Mouse (Mus musculus) natural killer cell, adult 2 months (primary cell): Measurements from ENCODE around the gene Sf3a2.
A peak's percentile ranks its signal among the peaks of the same experiment; 100 is the strongest.

Source experiments
- DNase-seq, 2 experiments: peaks; one replicate each; pipeline ENCODE4 v3.0.0; 2022; ENCODE audit warnings: low spot score in 2 of 2

Gene Sf3a2

GRCm38 (mm10) chr10:80775731-80776130 lies 22.3 kb upstream of the Sf3a2 start:
- DNase-seq = no peak

DNA sequence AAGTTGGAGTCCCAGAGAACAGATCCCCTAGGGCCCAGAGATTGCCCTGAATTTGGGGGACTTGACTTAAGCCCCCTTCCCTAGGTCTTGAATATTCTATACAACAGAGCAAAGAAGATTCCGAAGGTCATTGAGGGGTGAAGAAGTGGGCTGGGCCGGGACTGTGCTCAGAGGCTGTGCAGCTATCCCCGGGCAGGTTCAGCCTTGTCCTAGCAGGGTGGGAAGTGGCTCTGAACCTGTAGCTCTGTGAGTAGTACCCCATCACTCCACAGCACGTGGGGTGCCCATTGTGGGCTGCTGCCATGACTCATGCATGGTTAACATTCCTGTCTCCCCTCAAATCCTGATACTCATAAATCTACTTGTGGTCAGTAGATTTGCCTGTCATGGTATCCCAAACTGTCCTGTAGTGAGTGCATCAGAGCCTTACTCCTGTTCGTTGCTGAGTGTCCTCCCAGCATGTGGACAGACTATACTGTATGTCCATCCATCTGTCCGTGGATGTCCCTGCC lies 21.6 kb upstream of the Sf3a2 start:
- DNase-seq = no peak

GRCm38 (mm10) chr10:80777123-80777522 lies 20.9 kb upstream of the Sf3a2 start:
- DNase-seq = no peak

DNA sequence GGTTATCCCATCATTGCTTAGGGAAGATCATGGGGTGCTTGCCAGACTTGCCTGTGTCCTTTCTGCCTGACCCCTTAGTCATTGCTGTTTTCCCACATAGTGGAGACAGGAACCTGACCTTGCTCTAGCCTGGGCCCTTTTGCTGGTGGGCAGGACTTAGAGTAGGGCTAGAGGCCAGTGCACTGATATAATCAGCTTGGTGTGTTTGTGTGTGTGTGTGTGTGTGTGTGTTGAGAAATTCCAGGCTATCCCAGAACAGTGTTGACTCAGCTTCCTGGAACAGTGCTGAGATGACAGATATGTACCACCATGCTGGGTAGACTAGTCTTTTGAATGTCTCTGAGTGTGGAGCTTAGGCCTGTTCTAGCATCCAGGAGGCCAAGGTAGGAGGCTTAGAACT lies 18.4 kb upstream of the Sf3a2 start:
- no peak for DNase-seq

- DNase-seq = no peak
Measured at GRCm38 (mm10) chr10:80784302-80784701, 13.7 kb upstream of the Sf3a2 start.

GRCm38 (mm10) chr10:80784871-80785270 lies 13.1 kb upstream of the Sf3a2 start:
- DNase-seq = no peak

- no peak for DNase-seq
Measured at GRCm38 (mm10) chr10:80785963-80786362, 12.0 kb upstream of the Sf3a2 start.

- no peak for DNase-seq
Measured at GRCm38 (mm10) chr10:80787517-80787916, 10.5 kb upstream of the Sf3a2 start.

DNA sequence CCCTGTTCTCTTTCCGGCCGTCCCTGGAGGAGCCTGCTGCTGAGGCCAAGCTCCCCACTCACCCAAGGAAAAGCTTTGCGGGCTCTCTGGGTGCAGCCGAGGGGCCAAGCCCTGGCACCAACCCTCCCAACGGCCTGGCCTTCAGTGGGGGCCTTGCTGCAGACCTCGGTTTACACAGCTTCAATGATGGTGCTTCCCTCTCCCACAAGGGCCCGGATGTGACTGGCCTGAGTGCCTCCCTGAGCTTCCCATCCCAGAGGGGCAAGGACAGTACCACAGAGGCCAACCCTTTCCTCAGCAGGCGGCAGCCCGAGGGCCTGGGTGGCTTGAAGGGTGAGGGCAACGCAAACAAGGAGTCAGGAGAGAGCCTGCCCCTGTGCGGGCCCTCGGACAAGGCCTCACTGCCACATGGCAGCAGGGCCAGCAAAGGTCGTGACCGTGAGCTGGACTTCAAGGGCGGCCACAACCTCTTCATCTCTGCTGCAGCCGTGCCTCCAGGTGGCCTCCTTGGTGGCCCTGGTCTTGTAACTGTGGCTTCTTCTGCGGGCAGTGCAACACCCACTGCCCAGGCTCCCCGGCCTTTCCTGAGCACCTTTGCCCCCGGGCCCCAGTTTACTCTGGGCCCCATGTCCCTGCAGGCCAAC lies 7.1 kb upstream of the Sf3a2 start:
- no peak for DNase-seq

DNA sequence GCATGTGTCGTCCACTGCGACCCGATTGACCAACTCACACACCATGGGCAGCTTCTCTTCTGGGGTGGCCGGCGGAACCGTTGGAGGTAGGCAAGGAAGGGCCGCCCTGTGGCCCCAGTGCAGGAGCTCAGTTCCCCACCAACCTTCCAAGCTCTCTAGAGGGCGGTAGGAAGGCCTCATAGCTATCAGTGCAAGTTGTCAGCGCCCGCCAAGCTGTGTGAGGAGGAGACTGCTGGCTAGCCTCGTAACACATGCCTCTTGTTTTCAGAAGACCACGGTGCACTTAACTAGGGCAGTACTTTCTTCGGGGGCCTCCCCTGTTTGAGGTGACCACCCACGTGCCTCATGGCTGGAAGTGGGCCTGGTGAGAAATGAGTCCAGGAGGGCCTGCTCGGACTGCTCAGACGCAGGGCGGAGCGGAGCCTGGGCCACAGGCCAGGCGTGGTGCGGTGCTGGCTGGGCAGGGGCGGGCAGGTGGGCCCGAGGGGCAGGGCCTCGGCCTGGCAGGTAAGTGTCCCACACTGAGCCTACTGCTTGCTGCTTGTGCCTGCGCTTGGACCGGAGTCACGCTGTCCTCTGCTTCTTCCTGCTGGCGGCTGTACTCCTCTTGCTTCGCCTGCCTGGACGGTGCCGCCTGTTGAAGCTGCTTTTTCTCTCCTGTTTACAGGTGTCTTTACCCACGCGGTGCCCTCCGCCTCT lies 6.4 kb upstream of the Sf3a2 start:
- no peak for DNase-seq

- no peak for DNase-seq
Measured at GRCm38 (mm10) chr10:80792175-80793032, 5.6 kb upstream of the Sf3a2 start.

DNA sequence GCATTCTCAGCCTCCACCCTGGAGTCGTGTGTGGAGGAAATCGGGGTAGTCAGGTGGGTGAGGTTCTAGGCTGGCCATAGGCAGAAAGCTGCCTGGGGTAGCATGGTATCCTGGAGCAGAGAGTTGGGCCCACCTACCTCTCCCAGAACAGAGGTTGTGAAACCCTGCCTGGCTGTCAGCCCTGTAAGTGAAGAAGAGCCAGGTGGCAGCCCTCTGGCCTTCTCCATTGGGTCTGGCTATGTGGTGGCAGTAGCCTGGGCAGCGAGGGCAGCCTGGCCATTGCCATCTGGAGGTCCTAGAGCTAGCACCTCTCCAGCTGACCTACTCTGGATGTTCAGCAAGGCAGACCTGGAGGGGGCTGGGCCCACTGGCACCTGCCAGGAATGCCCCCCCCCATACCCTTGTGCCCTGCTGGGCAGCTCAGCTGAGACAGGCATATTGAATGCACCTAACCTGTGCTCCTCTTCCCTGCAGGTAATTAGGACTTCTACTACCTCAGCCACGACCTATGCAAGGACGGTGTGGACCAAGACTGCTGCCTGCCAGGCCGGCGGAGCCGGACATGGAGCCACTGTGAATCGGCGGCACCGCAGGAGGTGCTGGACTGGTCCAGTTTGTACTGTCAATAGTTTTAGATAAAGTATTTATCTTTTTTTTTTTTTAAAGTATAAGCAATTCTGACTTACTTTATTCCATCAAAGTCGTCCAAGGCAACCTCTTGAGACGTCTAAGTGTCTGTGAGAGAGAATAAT lies 4.8 kb upstream of the Sf3a2 start:
- no peak for DNase-seq

DNA sequence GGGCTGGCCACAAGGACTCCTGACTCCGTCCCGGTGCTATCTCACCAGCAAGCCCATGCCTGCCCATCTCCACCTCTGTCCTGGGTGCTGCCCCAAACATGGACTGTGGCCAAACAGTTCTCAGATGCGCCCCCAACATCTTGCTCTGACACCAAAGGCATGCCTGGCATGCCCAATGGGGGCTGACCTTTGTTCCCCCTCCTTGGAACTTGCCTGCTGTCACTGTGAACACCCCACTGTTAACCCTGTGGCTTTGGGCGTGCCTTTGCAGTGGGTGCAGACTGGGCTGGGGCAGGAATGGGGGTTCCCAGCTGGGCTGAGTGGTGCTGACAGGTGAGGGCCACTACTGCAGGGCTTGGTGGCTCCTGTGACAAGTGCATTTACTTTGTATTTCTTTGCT lies 4.2 kb upstream of the Sf3a2 start:
- DNase-seq = no peak

DNA sequence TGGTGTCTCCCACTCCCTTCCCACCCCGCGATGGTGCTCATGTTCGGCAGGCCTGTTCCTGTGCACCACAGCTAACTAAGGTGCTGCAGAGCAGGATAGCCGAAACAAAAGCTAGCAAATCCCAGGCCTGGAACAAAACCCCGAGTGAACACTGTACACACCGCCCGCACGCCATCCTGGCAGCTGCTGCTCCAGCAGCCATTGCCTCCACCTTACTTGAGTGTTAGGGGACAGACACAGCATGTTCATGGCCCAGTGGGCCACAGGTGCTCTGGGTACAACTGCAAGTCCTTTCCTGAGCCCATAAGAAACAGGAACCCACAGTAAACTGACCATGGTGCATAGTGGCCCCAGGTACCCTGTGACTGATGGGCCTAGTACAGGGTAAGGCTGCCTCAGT lies 3.2 kb upstream of the Sf3a2 start:
- no peak for DNase-seq

DNA sequence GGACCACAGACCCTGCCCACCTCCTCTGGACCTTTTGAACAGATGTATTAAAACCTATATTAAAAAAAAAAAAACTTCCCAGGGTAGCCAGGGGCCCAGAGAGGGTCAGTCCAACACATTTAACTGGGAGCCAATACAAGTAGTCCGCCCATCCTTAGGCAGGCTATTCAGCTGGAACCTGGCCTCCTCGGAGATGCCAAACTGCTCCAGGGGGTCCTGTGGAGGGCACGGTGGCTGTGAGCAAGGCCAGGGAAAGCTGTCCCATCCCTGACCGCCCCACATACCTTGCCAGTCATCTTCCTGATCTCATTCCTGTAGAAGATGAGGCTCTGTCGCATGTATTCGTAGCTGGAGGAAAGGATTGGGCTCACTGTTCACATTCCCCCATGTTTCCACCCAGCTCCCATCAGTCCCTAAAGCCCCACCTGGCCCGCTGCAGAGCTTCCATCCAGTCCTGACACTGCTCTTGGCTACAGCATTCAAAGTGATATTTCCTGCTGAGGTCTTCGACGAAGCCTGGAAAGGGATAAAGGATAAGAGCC lies 1.6 kb upstream of the Sf3a2 start:
- DNase-seq = no peak

DNA sequence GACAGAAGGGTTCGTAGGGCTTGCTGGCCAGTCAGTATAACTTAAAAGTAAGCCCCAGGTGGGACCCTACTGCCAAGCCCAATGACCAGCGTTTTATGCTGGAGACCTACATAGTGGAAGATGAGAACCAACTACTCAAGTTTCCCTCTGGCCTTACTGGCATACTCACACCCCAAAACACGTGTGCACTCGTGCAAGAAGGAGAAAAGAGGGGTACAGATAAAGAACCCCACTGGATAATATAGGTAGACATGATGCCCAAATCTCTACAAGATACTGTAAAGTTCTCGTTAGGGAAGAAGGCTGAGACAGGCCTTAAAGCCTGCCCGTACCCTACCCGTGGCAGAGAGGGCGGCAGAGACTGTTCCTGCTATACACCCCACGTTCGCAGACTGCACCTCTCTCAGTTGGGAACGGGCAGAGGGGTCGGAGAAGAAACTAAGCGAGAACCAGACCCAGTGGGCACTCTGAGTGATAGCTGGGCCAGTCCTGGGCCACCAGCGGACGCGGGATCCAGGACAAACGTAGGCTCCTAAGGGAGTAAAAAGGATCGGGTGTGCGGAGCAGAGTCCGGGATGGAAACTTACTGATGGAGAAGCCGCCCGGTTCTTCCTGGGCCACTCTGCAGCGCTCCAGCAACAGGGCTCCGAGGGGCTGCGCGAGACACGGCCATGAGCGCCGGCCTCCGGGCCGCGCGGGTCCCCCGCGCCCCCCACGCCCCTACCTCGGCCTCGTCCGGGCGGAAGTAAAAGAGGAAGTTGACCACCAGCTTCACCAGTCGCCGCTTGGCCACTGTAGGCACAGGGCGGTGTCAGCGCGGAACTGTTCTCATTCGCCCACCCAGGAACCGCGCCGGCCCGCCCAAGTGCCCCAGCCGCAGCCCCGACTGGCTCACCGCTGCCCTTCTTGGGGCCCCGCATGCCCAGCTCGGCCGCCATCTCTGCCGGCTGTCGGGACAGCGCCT lies 530 bp upstream of the Sf3a2 start:
- DNase-seq = peak in 1 of 2 experiments; percentile 14

DNA sequence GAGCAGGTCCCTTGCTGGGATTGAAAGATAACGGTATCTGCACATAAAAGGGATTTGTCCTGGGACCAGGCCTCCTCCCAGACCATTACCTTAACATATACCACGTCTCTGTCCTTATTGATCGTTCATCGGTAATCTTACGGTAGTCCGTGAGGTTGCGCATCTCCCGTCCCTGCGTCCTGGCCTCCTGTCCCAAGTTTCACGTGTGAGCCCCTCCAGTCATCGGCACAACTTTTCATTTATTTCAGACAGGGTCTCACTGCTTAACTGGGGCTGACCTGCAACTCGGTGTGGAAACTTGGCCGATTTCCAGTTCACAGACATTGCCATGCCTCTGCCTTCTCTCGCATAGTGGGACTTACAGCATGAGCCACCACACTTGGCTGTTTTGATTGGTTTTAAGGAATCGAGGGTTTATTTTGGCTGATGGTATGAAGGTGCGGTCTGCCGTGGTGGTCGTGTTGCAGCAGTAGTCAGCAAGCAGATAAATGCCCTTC lies 1.1 kb downstream of the Sf3a2 start:
- DNase-seq = no peak

GRCm38 (mm10) chr10:80802204-80802912 lies 4.4 kb downstream of the Sf3a2 start:
- DNase-seq = no peak

DNA sequence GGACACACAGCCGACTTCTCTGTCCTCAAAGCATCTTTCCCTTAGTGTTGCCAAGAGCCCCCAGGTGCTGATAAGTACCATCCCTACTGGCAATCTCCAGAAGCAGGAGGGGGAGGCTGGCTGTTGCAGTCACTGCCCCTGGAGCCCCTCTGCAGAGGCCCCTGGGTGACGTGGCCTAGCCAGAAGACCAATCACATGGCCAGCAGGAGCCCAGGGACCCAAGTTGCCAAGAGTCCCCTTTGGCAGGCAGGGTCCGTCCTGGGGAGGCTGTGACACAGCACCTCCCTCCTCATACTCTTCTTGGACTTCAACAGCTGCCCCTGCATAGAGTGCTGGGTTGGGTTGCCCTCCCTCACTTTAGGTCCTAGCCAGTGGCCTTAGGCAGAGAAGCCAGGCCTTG lies 5.0 kb downstream of the Sf3a2 start:
- DNase-seq = no peak

DNA sequence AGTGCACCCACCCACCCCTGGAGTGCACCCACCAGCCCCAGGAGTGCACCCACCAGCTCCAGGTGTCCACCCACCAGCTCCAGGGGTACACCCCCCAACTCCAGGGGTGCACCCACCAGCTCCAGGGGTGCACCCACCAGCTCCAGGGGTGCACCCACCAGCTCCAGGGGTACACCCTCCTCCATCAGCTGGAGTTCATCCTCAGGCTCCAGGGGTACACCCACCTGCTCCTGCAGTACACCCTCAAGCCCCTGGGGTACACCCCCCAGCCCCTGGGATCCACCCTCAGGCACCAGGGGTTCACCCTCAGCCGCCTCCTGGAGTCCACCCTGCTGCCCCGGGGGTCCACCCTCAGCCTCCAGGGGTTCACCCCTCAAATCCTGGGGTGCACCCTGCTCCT lies 6.3 kb downstream of the Sf3a2 start:
- no peak for DNase-seq
